ENCODE assay signal across 7 mouse cellular contexts in the genomic region with DNA sequence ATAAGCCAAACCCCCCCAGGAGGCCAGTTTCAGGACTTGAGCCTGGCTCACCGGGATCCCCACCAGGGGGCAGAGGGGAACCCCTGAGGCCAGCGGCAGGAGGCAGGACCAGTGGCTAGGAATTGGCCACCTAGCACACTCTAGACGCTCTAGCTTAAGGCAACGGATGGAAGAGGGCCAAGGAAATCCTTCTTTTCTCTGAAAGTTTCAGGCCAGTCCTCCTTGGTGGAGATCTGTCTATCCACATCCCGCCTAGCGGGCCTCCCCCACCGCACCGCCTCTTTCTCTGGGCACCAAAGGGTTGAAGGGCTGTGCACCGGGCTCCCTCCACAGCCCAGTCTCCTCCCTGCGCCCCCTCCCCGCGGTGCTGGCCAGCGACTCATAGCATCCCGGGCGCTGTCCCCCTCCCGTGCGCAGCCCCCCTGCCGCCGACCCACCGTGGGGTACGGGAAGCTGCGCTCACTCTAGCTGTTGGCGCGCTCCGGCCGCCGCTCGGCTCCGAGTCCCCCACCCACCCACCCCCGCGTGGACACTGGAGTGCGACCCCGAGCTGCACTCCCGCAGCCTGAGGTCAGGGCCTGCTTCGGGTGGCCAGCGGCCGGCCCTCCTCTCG. TPM values are rescaled to one million over a fixed set of nuclear protein-coding genes. Genes with fewer than 3 reads are reported as not detected.
DNase-seq lines count a peak whose midpoint lies in the region; ATAC-seq and TF ChIP-seq lines count a peak whose summit lies in the region.

No protein-coding gene starts in this region.

- peaks cover 4% of the 10 kb centered on the region; the same call in 1 of the 2 replicates for H3K4me1 ChIP-seq in bone marrow macrophage, adult 2 months (ENCODE audit: control insufficient read depth, insufficient read depth, low read length)
- peaks cover 7% of the 10 kb centered on the region; the same call in 1 of the 2 replicates for H3K4me1 ChIP-seq in embryonic facial prominence, embryonic 12.5 days
- peaks cover 2% of the 10 kb centered on the region; the same call in 1 of the 2 replicates for H3K4me1 ChIP-seq in limb, embryonic 11.5 days (ENCODE audit: control insufficient read depth, insufficient read depth, low read length)
- H3K4me1 ChIP-seq in midbrain, embryonic 11.5 days (ENCODE audit: control insufficient read depth, insufficient read depth, low read length): peaks cover 6% of the 10 kb centered on the region; the same call in 1 of the 2 replicates
- 0 out of 2 replicates have a peak, but pooled peaks cover 3% of the 10 kb centered on the region for H3K4me1 ChIP-seq in small intestine, adult 2 months (ENCODE audit: control insufficient read depth, insufficient read depth, insufficient read length, low read length)

- peak; percentile 53 for DNase-seq in heart, adult 8-10 months (ENCODE audit: low spot score)
- DNase-seq in kidney, adult 18-20 months: peak; percentile 50
- peak; percentile 77 for DNase-seq in limb, embryonic 11.5 days (ENCODE audit: low spot score)
- DNase-seq in midbrain, embryonic 11.5 days (ENCODE audit: low spot score, missing footprints): peak; percentile 96

- H3K4me3 ChIP-seq in bone marrow macrophage, adult 2 months (ENCODE audit: insufficient read depth, low read length): peak overlapping the region; percentile 30
- H3K4me3 ChIP-seq in embryonic facial prominence, embryonic 12.5 days: peak overlapping the region; percentile 83
- H3K4me3 ChIP-seq in limb, embryonic 11.5 days (ENCODE audit: low read depth, low read length): peak overlapping the region; percentile 60
- peak overlapping the region; percentile 55 for H3K4me3 ChIP-seq in midbrain, embryonic 11.5 days (ENCODE audit: low read depth, low read length)
- H3K4me3 ChIP-seq in small intestine, adult 2 months (ENCODE audit: low read depth, low read length): peak overlapping the region; percentile 62

- no peaks in the 10 kb centered on the region for H3K27me3 ChIP-seq in embryonic facial prominence, embryonic 12.5 days
- peaks cover 4% of the 10 kb centered on the region; the same call in 1 of the 2 replicates for H3K27me3 ChIP-seq in limb, embryonic 11.5 days (ENCODE audit: control insufficient read depth, insufficient read depth, low read length)
- no peaks in the 10 kb centered on the region for H3K27me3 ChIP-seq in midbrain, embryonic 11.5 days (ENCODE audit: control insufficient read depth, insufficient read depth, low read length)
- H3K27me3 ChIP-seq in small intestine, adult 2 months (ENCODE audit: control insufficient read depth, insufficient read depth, low read length): peaks cover 6% of the 10 kb centered on the region

- H3K9me3 ChIP-seq in embryonic facial prominence, embryonic 12.5 days: no peaks in the 10 kb centered on the region
- no peaks in the 10 kb centered on the region for H3K9me3 ChIP-seq in limb, embryonic 11.5 days (ENCODE audit: control insufficient read depth, low read length)
- no peaks in the 10 kb centered on the region for H3K9me3 ChIP-seq in midbrain, embryonic 11.5 days (ENCODE audit: control insufficient read depth, low read length)

- no peak for TF ChIP-seq CTCF in bone marrow macrophage, adult 2 months (IDR thresholded peaks at IDR 0.05; ENCODE audit: low read depth, low read length)
- TF ChIP-seq CTCF in small intestine, adult 2 months (IDR thresholded peaks at IDR 0.05; ENCODE audit: extremely low read depth, insufficient read length, insufficient replicate concordance, low read depth, low read length): peak; percentile 46

- H3K27ac ChIP-seq in bone marrow macrophage, adult 2 months (ENCODE audit: insufficient read depth, low read depth, low read length): no peak overlapping the region
- peak overlapping the region; percentile 76 for H3K27ac ChIP-seq in embryonic facial prominence, embryonic 12.5 days
- no peak overlapping the region; the same call in 1 of the 2 replicates for H3K27ac ChIP-seq in limb, embryonic 11.5 days (replicated peaks; ENCODE audit: low read depth, low read length)
- peak overlapping the region; percentile 75 for H3K27ac ChIP-seq in midbrain, embryonic 11.5 days (ENCODE audit: low read depth, low read length)
- no peak overlapping the region for H3K27ac ChIP-seq in small intestine, adult 2 months (ENCODE audit: insufficient read depth, low read depth, low read length)

- under 1% methylated on average over 30 of the region's 38 CpGs for WGBS in embryonic facial prominence, embryonic 12.5 days
- WGBS in limb, embryonic 11.5 days: 0% methylated on average over 37 of the region's 38 CpGs
- 1% methylated on average over 37 of the region's 38 CpGs for WGBS in midbrain, embryonic 11.5 days
- WGBS in small intestine, adult 2 months: under 1% methylated on average over 34 of the region's 38 CpGs

- peak overlapping the region; percentile 95 for H3K4me2 ChIP-seq in embryonic facial prominence, embryonic 12.5 days (replicated peaks)
- H3K4me2 ChIP-seq in limb, embryonic 11.5 days (ENCODE audit: low read depth, severe bottlenecking): peak overlapping the region; percentile 67
- H3K4me2 ChIP-seq in midbrain, embryonic 11.5 days: peak overlapping the region; percentile 90

- peak; percentile 61 for ATAC-seq in embryonic facial prominence, embryonic 12.5 days (ENCODE audit: insufficient number of reproducible peaks, insufficient read depth, low FRiP score, low TSS enrichment)
- peak; percentile 70 for ATAC-seq in limb, embryonic 11.5 days (ENCODE audit: insufficient number of reproducible peaks, low FRiP score, low TSS enrichment, low read depth)
- peak; percentile 84 for ATAC-seq in midbrain, embryonic 11.5 days (ENCODE audit: low FRiP score)

- H3K9ac ChIP-seq in embryonic facial prominence, embryonic 12.5 days: peak overlapping the region; percentile 79
- peak overlapping the region; percentile 73 for H3K9ac ChIP-seq in limb, embryonic 11.5 days (ENCODE audit: low read length)
- H3K9ac ChIP-seq in midbrain, embryonic 11.5 days (ENCODE audit: low read length): peak overlapping the region; percentile 70

- TF ChIP-seq POLR2A in bone marrow macrophage, adult 2 months (IDR thresholded peaks at IDR 0.05; ENCODE audit: borderline replicate concordance, low read depth, low read length): no peak
- no peak for TF ChIP-seq POLR2A in small intestine, adult 2 months (IDR thresholded peaks at IDR 0.05; ENCODE audit: low read depth, low read length)

- no peaks in the 10 kb centered on the region for H3K36me3 ChIP-seq in embryonic facial prominence, embryonic 12.5 days
- no peaks in the 10 kb centered on the region for H3K36me3 ChIP-seq in limb, embryonic 11.5 days (ENCODE audit: control insufficient read depth, insufficient read depth, low read length)
- H3K36me3 ChIP-seq in midbrain, embryonic 11.5 days (ENCODE audit: control insufficient read depth, insufficient read depth, low read length): no peaks in the 10 kb centered on the region
- no peaks in the 10 kb centered on the region for H3K36me3 ChIP-seq in small intestine, adult 2 months (ENCODE audit: control insufficient read depth, insufficient read depth, low read length)

RNA-seq across cellular contexts. Expression of gene Slc24a3, which starts 0.4 kb away (rescaled TPM):
- polyA plus RNA-seq in bone marrow macrophage, adult 2 months (2012; ENCODE audit: insufficient read depth, insufficient read length, missing spikeins): 2.5 and 3.0 TPM in 2 replicates
- 2.1 and 2.4 TPM in 2 replicates for polyA plus RNA-seq in embryonic facial prominence, embryonic 12.5 days (2016; fragmentation: Nextera tagmentation; extraction: Ambion mirVana)
- total RNA-seq in heart, adult 8-10 months (2022): 1 to 10 TPM; 1.7 to 2.4 (median 2.0) TPM
- polyA plus RNA-seq in limb, embryonic 11.5 days (2014; fragmentation: Nextera tagmentation; extraction: Ambion mirVana): 0.57 and 0.71 TPM in 2 replicates
- polyA plus RNA-seq in midbrain, embryonic 11.5 days (2014; fragmentation: Nextera tagmentation; extraction: Ambion mirVana): 1.6 and 1.9 TPM in 2 replicates
- polyA plus RNA-seq in small intestine, adult 2 months (2012; rRNA removed): 6.1 and 6.3 TPM in 2 replicates

Comparison
In these comparisons a context has a peak if more than half of its experiments do, and no peak if none do; other contexts are left out.
1. H3K27ac ChIP-seq: peak in embryonic facial prominence, embryonic 12.5 days (single experiment) and midbrain, embryonic 11.5 days (single experiment); none in bone marrow macrophage, adult 2 months (single experiment), limb, embryonic 11.5 days (single experiment) and small intestine, adult 2 months (single experiment).
2. H3K4me3 ChIP-seq: peak in every context shown above with its lines; median percentile 83 in embryonic facial prominence, embryonic 12.5 days; 62 in small intestine, adult 2 months; 60 in limb, embryonic 11.5 days; 55 in midbrain, embryonic 11.5 days; 30 in bone marrow macrophage, adult 2 months.
3. Peak in every context shown above with its lines, with median percentiles within 50 percentile points of each other: ATAC-seq, H3K4me2 ChIP-seq, H3K9ac ChIP-seq and DNase-seq.